Mouse (Mus musculus): ENCODE measurements at regions not wholly inside any gene's neighbourhood (a gene's known extent, or its start where the extent isn't known, plus 50 kb on each side); places are given as distances from the start of the nearest gene placed in this dataset.

DNA sequence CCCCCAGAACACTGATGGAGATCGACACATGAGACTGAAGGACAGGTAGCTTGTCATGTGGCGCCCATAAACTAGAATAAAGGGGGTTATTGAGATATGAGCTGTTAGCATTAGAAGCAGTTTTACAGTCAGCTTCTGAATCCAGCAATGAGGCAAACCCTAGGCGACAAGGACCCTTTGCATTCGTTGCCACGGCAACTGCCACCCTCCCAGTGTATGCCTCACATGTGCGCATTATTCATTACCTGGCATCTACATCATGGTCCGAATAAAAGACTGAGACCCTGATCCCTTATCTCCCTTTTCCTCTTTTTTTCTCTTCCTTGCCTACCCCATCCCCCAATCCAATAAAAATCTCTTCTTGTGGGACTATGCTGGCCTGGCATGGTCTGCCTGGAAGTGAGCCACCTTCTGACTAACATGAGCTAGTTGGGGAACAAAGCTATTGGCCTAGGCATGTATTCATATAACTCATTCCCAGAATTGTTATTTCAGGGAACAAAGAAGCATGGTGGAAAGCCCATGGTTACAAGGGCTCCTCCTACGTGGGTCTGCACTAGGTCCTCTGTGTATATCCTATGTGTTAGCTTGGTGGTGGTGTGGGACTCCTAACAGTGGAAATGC lies 229.4 kb downstream of the Drd1 start:
- TF ChIP-seq POLR2A (IDR thresholded peaks at IDR 0.05; ENCODE audit: insufficient read depth, low read depth, low read length), result no peak
- no peak for TF ChIP-seq CTCF (IDR thresholded peaks at IDR 0.05; ENCODE audit: insufficient read depth, low read depth, low read length)

Measured in olfactory bulb, adult 2 months (tissue).